Mouse (Mus musculus) naive thymus-derived CD4-positive, alpha-beta T cell, adult 2 months (primary cell): ENCODE results near the gene Lsg1.
A peak's percentile ranks its signal among the peaks of the same experiment; 100 is the strongest.

Source experiments
- DNase-seq: peaks from one replicate; pipeline ENCODE4 v3.0.0-alpha.2; 2011; ENCODE audit warnings: low read depth

The Lsg1 gene

GRCm38 (mm10) chr16:30550748-30551192, 36.6 kb downstream of the Lsg1 start, which contains the start of gene Tmem44:
Gene Tmem44, minus strand, starts transcription at chr16:30550842.
- DNase-seq, result no peak

GRCm38 (mm10) chr16:30549966-30550747, 37.2 kb downstream of the Lsg1 start:
- peak; percentile 82 for DNase-seq

GRCm38 (mm10) chr16:30549516-30549915, 37.9 kb downstream of the Lsg1 start:
- DNase-seq, result no peak

GRCm38 (mm10) chr16:30548291-30548690, 39.1 kb downstream of the Lsg1 start:
- DNase-seq, result no peak

GRCm38 (mm10) chr16:30544693-30545092, 42.7 kb downstream of the Lsg1 start:
- no peak for DNase-seq

GRCm38 (mm10) chr16:30543386-30543785, 44.0 kb downstream of the Lsg1 start:
- no peak for DNase-seq

- DNase-seq, result no peak
Observed at GRCm38 (mm10) chr16:30542826-30543225, 44.6 kb downstream of the Lsg1 start.

GRCm38 (mm10) chr16:30540107-30541001, 47.0 kb downstream of the Lsg1 start:
- no peak for DNase-seq

- DNase-seq, result peak; percentile 80
Observed at GRCm38 (mm10) chr16:30539433-30539832, 48.0 kb downstream of the Lsg1 start.

GRCm38 (mm10) chr16:30535075-30535474, 52.3 kb downstream of the Lsg1 start:
- peak; percentile 66 for DNase-seq

GRCm38 (mm10) chr16:30533592-30533991, 53.8 kb downstream of the Lsg1 start:
- peak; percentile 38 for DNase-seq

GRCm38 (mm10) chr16:30532929-30533328, 54.5 kb downstream of the Lsg1 start:
- no peak for DNase-seq

GRCm38 (mm10) chr16:30531761-30532406, 55.5 kb downstream of the Lsg1 start:
- DNase-seq, result peak; percentile 54

- peak; percentile 39 for DNase-seq
Observed at GRCm38 (mm10) chr16:30530815-30531214, 56.6 kb downstream of the Lsg1 start.

GRCm38 (mm10) chr16:30528386-30528785, 59.0 kb downstream of the Lsg1 start:
- no peak for DNase-seq

GRCm38 (mm10) chr16:30527889-30528288, 59.5 kb downstream of the Lsg1 start:
- DNase-seq, result no peak

GRCm38 (mm10) chr16:30525756-30526155, 61.6 kb downstream of the Lsg1 start:
- DNase-seq, result no peak

- no peak for DNase-seq
Observed at GRCm38 (mm10) chr16:30524481-30524880, 62.9 kb downstream of the Lsg1 start.

GRCm38 (mm10) chr16:30522253-30522940, 65.0 kb downstream of the Lsg1 start:
- DNase-seq, result no peak

- no peak for DNase-seq
Observed at GRCm38 (mm10) chr16:30521147-30521546, 66.2 kb downstream of the Lsg1 start.

GRCm38 (mm10) chr16:30520361-30520823, 67.0 kb downstream of the Lsg1 start:
- DNase-seq, result peak; percentile 87

GRCm38 (mm10) chr16:30518635-30519034, 68.8 kb downstream of the Lsg1 start:
- no peak for DNase-seq
